8 mouse cellular contexts compared by ENCODE assay signal in the genomic region with DNA sequence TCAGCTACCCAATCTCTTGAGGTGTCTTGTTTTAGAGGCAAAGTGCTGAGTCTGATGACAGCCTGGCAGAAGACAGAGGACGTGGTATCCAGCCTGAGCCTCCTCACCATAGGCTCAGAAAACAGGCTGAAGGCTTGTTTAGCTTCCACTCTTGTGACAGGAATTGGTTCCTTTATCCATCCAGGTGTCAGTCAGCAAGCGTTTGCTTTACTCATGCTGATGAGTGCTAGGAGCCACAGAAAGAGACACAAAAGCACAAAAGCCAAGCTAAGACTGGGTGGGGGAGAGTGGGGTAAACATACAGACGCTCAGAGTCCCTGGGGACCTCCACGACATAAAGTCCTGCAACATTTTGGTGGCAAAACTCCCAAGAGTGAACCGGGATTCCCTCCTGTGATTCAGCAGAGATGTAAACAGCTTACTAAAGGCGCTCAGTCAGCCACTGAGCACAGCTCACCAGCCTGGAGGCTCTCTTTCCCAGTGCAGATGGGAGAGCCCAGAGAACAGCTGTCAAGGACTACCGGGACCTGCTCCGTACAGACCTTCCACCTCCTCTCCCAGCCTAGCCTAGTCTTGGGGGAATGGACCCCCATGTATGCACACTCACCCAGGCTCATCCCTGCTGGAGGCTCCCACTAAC. TPM values are rescaled to one million over a fixed set of nuclear protein-coding genes. Genes with fewer than 3 reads are reported as not detected.
A peak's percentile ranks its signal among the peaks of the same experiment; 100 is the strongest.
DNase-seq lines count a peak whose midpoint lies in the region; ATAC-seq lines count a peak whose summit lies in the region.

No protein-coding gene starts in this region.

- peak overlapping the region; percentile 36 for H3K4me2 ChIP-seq in kidney, embryonic 14.5 days (replicated peaks; ENCODE audit: low read depth, low read length)
- peak overlapping the region; percentile 37 for H3K4me2 ChIP-seq in hindbrain, embryonic 15.5 days
- H3K4me2 ChIP-seq in midbrain, embryonic 15.5 days = peak overlapping the region; percentile 39

- H3K4me3 ChIP-seq in kidney, embryonic 14.5 days (ENCODE audit: low read length) = peak overlapping the region; percentile 18; the same call in 1 of the 2 replicates
- peak overlapping the region; percentile 41; the same call in 1 of the 2 replicates for H3K4me3 ChIP-seq in brown adipose tissue, adult 24 weeks (ENCODE audit: insufficient read depth, low read depth, low read length)
- no peak overlapping the region for H3K4me3 ChIP-seq in hindbrain, embryonic 15.5 days
- no peak overlapping the region for H3K4me3 ChIP-seq in midbrain, embryonic 15.5 days

- no peak for DNase-seq in kidney, postnatal 14 days
- no peak for DNase-seq in ovary, postnatal 36 days (ENCODE audit: low spot score)
- DNase-seq in embryo, embryonic 9.5 days (ENCODE audit: extremely low spot score) = no peak
- no peak for DNase-seq in urinary bladder, adult 2 months (ENCODE audit: low spot score)

- peaks cover 18% of the 10 kb centered on the region for H3K4me1 ChIP-seq in kidney, embryonic 14.5 days (ENCODE audit: control insufficient read depth, insufficient read depth, low read length)
- peaks cover 4% of the 10 kb centered on the region for H3K4me1 ChIP-seq in brown adipose tissue, adult 24 weeks (ENCODE audit: control insufficient read depth, insufficient read depth, insufficient read length, low read length)
- peaks cover 16% of the 10 kb centered on the region for H3K4me1 ChIP-seq in hindbrain, embryonic 15.5 days (replicated peaks)
- H3K4me1 ChIP-seq in midbrain, embryonic 15.5 days = peaks cover 8% of the 10 kb centered on the region

- H3K9ac ChIP-seq in kidney, embryonic 14.5 days (ENCODE audit: low read depth, low read length) = peak overlapping the region; percentile 34
- no peak overlapping the region for H3K9ac ChIP-seq in hindbrain, embryonic 15.5 days
- no peak overlapping the region for H3K9ac ChIP-seq in midbrain, embryonic 15.5 days

- no peak for ATAC-seq in kidney, embryonic 14.5 days (ENCODE audit: low FRiP score, low TSS enrichment)
- ATAC-seq in hindbrain, embryonic 15.5 days (ENCODE audit: low FRiP score, low read depth) = no peak
- no peak for ATAC-seq in midbrain, embryonic 15.5 days (replicated peaks)

- no peaks in the 10 kb centered on the region for H3K36me3 ChIP-seq in kidney, embryonic 14.5 days (ENCODE audit: control insufficient read depth, insufficient read depth, low read length)
- no peaks in the 10 kb centered on the region for H3K36me3 ChIP-seq in hindbrain, embryonic 15.5 days
- no peaks in the 10 kb centered on the region for H3K36me3 ChIP-seq in midbrain, embryonic 15.5 days (replicated peaks)

- WGBS in kidney, embryonic 14.5 days = 14% methylated on average over 8 of the region's 8 CpGs
- 7% methylated on average over 8 of the region's 8 CpGs for WGBS in hindbrain, embryonic 15.5 days
- WGBS in midbrain, embryonic 15.5 days = 13% methylated on average over 8 of the region's 8 CpGs

- H3K27me3 ChIP-seq in kidney, embryonic 14.5 days (ENCODE audit: control insufficient read depth, insufficient read depth, low read length) = no peaks in the 10 kb centered on the region
- H3K27me3 ChIP-seq in hindbrain, embryonic 15.5 days = no peaks in the 10 kb centered on the region
- H3K27me3 ChIP-seq in midbrain, embryonic 15.5 days (replicated peaks) = no peaks in the 10 kb centered on the region

- H3K27ac ChIP-seq in kidney, embryonic 14.5 days (ENCODE audit: low read depth, low read length) = no peak overlapping the region
- no peak overlapping the region for H3K27ac ChIP-seq in brown adipose tissue, adult 24 weeks (replicated peaks; ENCODE audit: low read depth, low read length)
- H3K27ac ChIP-seq in hindbrain, embryonic 15.5 days (replicated peaks) = no peak overlapping the region
- H3K27ac ChIP-seq in midbrain, embryonic 15.5 days = no peak overlapping the region

- H3K9me3 ChIP-seq in kidney, embryonic 14.5 days (ENCODE audit: control insufficient read depth, low read length) = no peaks in the 10 kb centered on the region
- no peaks in the 10 kb centered on the region; the same call in 1 of the 2 replicates for H3K9me3 ChIP-seq in hindbrain, embryonic 15.5 days
- no peaks in the 10 kb centered on the region for H3K9me3 ChIP-seq in midbrain, embryonic 15.5 days

RNA-seq across cellular contexts. Expression of a gene that starts 10.3 kb away (rescaled TPM):
- polyA plus RNA-seq in kidney, embryonic 14.5 days (2014; fragmentation: Nextera tagmentation; extraction: Ambion mirVana) = 3.0 and 3.3 TPM in 2 replicates
- polyA plus RNA-seq in brown adipose tissue, adult 24 weeks (2012; ENCODE audit: insufficient read depth, insufficient read length, missing spikeins) = 1.2 TPM in 1 of 2 replicates, not detected in the other
- polyA plus RNA-seq in hindbrain, embryonic 15.5 days (2015; fragmentation: Nextera tagmentation; extraction: Ambion mirVana) = 2.4 and 3.4 TPM in 2 replicates
- 2.9 and 3.8 TPM in 2 replicates for polyA plus RNA-seq in midbrain, embryonic 15.5 days (2015; fragmentation: Nextera tagmentation; extraction: Ambion mirVana)
- polyA plus RNA-seq in urinary bladder, adult 2 months (2012; rRNA removed) = 0.01 TPM in 1 of 2 replicates, not detected in the other

RNA-seq across cellular contexts. Expression of a gene that starts 16.9 kb away (rescaled TPM):
- 1.7 and 1.9 TPM in 2 replicates for polyA plus RNA-seq in kidney, embryonic 14.5 days (2014; fragmentation: Nextera tagmentation; extraction: Ambion mirVana)
- polyA plus RNA-seq in brown adipose tissue, adult 24 weeks (2012; ENCODE audit: insufficient read depth, insufficient read length, missing spikeins) = not detected in 2 replicates
- polyA plus RNA-seq in hindbrain, embryonic 15.5 days (2015; fragmentation: Nextera tagmentation; extraction: Ambion mirVana) = 135 and 149 TPM in 2 replicates
- polyA plus RNA-seq in midbrain, embryonic 15.5 days (2015; fragmentation: Nextera tagmentation; extraction: Ambion mirVana) = 160 and 165 TPM in 2 replicates
- 1.4 and 2.9 TPM in 2 replicates for polyA plus RNA-seq in urinary bladder, adult 2 months (2012; rRNA removed)

RNA-seq across cellular contexts. Expression of a gene that starts 31.4 kb away (rescaled TPM):
- 224 and 274 TPM in 2 replicates for polyA plus RNA-seq in kidney, embryonic 14.5 days (2014; fragmentation: Nextera tagmentation; extraction: Ambion mirVana)
- 397 and 609 TPM in 2 replicates for polyA plus RNA-seq in brown adipose tissue, adult 24 weeks (2012; ENCODE audit: insufficient read depth, insufficient read length, missing spikeins)
- 167 and 168 TPM in 2 replicates for polyA plus RNA-seq in hindbrain, embryonic 15.5 days (2015; fragmentation: Nextera tagmentation; extraction: Ambion mirVana)
- 146 and 168 TPM in 2 replicates for polyA plus RNA-seq in midbrain, embryonic 15.5 days (2015; fragmentation: Nextera tagmentation; extraction: Ambion mirVana)
- polyA plus RNA-seq in urinary bladder, adult 2 months (2012; rRNA removed) = 80.3 and 88.2 TPM in 2 replicates

RNA-seq across cellular contexts. Expression of a gene that starts 53.8 kb away (rescaled TPM):
- polyA plus RNA-seq in kidney, embryonic 14.5 days (2014; fragmentation: Nextera tagmentation; extraction: Ambion mirVana) = 81.0 and 103 TPM in 2 replicates
- polyA plus RNA-seq in brown adipose tissue, adult 24 weeks (2012; ENCODE audit: insufficient read depth, insufficient read length, missing spikeins) = 57.5 and 78.8 TPM in 2 replicates
- polyA plus RNA-seq in hindbrain, embryonic 15.5 days (2015; fragmentation: Nextera tagmentation; extraction: Ambion mirVana) = 85.7 and 85.9 TPM in 2 replicates
- 75.2 and 82.0 TPM in 2 replicates for polyA plus RNA-seq in midbrain, embryonic 15.5 days (2015; fragmentation: Nextera tagmentation; extraction: Ambion mirVana)
- 190 and 251 TPM in 2 replicates for polyA plus RNA-seq in urinary bladder, adult 2 months (2012; rRNA removed)

RNA-seq across cellular contexts. Expression of a gene that starts 56.8 kb away (rescaled TPM):
- 86.5 and 105 TPM in 2 replicates for polyA plus RNA-seq in kidney, embryonic 14.5 days (2014; fragmentation: Nextera tagmentation; extraction: Ambion mirVana)
- 41.7 and 47.6 TPM in 2 replicates for polyA plus RNA-seq in brown adipose tissue, adult 24 weeks (2012; ENCODE audit: insufficient read depth, insufficient read length, missing spikeins)
- 77.7 and 85.0 TPM in 2 replicates for polyA plus RNA-seq in hindbrain, embryonic 15.5 days (2015; fragmentation: Nextera tagmentation; extraction: Ambion mirVana)
- 82.8 and 83.9 TPM in 2 replicates for polyA plus RNA-seq in midbrain, embryonic 15.5 days (2015; fragmentation: Nextera tagmentation; extraction: Ambion mirVana)
- polyA plus RNA-seq in urinary bladder, adult 2 months (2012; rRNA removed) = 45.7 and 61.5 TPM in 2 replicates

Comparison
In these comparisons a context has a peak if more than half of its experiments do, and no peak if none do; other contexts are left out.
1. H3K4me3 ChIP-seq: peak in kidney, embryonic 14.5 days (single experiment) and brown adipose tissue, adult 24 weeks (single experiment); none in hindbrain, embryonic 15.5 days (single experiment) and midbrain, embryonic 15.5 days (single experiment).
2. RNA of a gene that starts 16.9 kb away (polyA plus RNA-seq): 160 to 165 TPM in midbrain, embryonic 15.5 days and 135 to 149 TPM in hindbrain, embryonic 15.5 days; 1.7 to 1.9 TPM in kidney, embryonic 14.5 days, 1.4 to 2.9 TPM in urinary bladder, adult 2 months and not detected in brown adipose tissue, adult 24 weeks; every median in the first group is over 10 times any median in the second.
3. Peak in every context shown above with its lines, with median percentiles within 50 percentile points of each other: H3K4me2 ChIP-seq.